Mouse (Mus musculus) heart, adult 2 months (tissue): ENCODE measurements at regions not wholly inside any gene's neighbourhood (a gene's known extent, or its start where the extent isn't known, plus 50 kb on each side); places are given as distances from the start of the nearest gene placed in this dataset.

Source experiments
- DNase-seq, 2 experiments: peaks; one replicate each; pipeline ENCODE4 v3.0.0; 2021
- H3K27ac ChIP-seq: fragments of 200-600 bp; 2 replicates; pipeline ENCODE4 v1.8.1; 2022
- H3K27me3 ChIP-seq: fragments of 200-500 bp; 2 replicates; pipeline ENCODE4 v1.6.1; 2012; ENCODE audit warnings: mild to moderate bottlenecking, low read length, inconsistent platforms, mixed read lengths; ENCODE audit not compliant: control insufficient read depth, insufficient read depth
- H3K36me3 ChIP-seq: fragments of 200-500 bp; 2 replicates; pipeline ENCODE4 v1.6.1; 2012; ENCODE audit warnings: low read length, inconsistent platforms; ENCODE audit not compliant: control insufficient read depth, insufficient read depth
- H3K4me1 ChIP-seq: fragments of 200-500 bp; 2 replicates; pipeline ENCODE4 v1.6.1; 2011; ENCODE audit warnings: low read length; ENCODE audit not compliant: control insufficient read depth, insufficient read depth
- H3K4me3 ChIP-seq: fragments of 200-600 bp; 2 replicates; pipeline ENCODE4 v1.8.1; 2022
- H3K79me2 ChIP-seq: fragments of 200-500 bp; replicated peaks from 2 replicates; pipeline ENCODE4 v1.6.1; 2012; ENCODE audit warnings: mild to moderate bottlenecking, inconsistent platforms, low read length, moderate library complexity, mixed read lengths; ENCODE audit not compliant: control insufficient read depth, insufficient read depth
- H3K9ac ChIP-seq: fragments of 200-500 bp; 2 replicates; pipeline ENCODE4 v1.6.1; 2012; ENCODE audit warnings: low read depth, mild to moderate bottlenecking, control low read depth, inconsistent platforms, low read length, mixed read lengths
- CTCF ChIP-seq: fragments of 200-600 bp; IDR thresholded peaks from 2 replicates; pipeline ENCODE4 v1.8.1; 2022; ENCODE audit warnings: antibody characterized with exemption, mild to moderate bottlenecking, moderate library complexity
- EP300 ChIP-seq: fragments of 200-500 bp; IDR thresholded peaks from 2 replicates; pipeline ENCODE4 v1.6.1; 2011; ENCODE audit warnings: low read depth, low read length, control low read depth; ENCODE audit not compliant: insufficient read depth
- POLR2A ChIP-seq: fragments of 200-500 bp; IDR thresholded peaks from 2 replicates; pipeline ENCODE4 v1.6.1; 2011; ENCODE audit warnings: mild to moderate bottlenecking, low read depth, low read length, control low read depth; ENCODE audit not compliant: insufficient read depth
- WGBS: fragments of 180-500 bp; shearing (Covaris S2); methylation state at CpG from one replicate; pipeline ENCODE4 v1.1.7; 2018; 5-methylcytosine and 5-hydroxymethylcytosine counted together
- intact Hi-C: fragments of 180-260 bp; cut with DNase I; formaldehyde crosslinking; loops from one replicate; pipeline ENCODE4 v1.15.1; 2025

DNA sequence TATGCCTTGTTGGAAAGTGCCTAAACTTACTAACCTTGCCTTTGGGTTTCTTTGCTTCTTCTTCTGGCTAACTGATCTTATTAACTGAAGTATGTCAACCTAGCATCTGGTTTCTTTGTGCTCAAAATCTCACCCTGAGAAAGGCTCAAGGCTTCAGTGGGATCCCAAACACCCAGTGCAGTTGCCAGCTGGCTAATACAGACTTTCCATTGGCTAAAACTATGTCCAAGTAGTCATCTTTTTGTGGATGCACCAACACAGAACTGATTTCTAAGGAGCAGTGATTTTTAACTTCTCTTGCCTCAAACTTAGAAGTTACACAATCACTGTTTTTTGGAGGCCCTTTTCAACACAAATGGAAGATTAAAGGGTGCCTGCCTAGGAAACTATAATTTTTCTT is 97.8 kb upstream of the Dcn start:
- H3K4me3 ChIP-seq = no peak overlapping the region
- TF ChIP-seq POLR2A (no peak), CTCF (no peak), EP300 (no peak)
- H3K27me3 ChIP-seq = no peaks in the 10 kb centered on the region
- H3K9ac ChIP-seq = no peak overlapping the region
- no peaks in the 10 kb centered on the region for H3K79me2 ChIP-seq
- peak in 1 of 2 experiments; percentile 32 for DNase-seq
- intact Hi-C loops = loop anchor here (10.0 kb wide), 1 partner anchor 103 kb away; no protein-coding TSS in a partner anchor
- H3K4me1 ChIP-seq = no peaks in the 10 kb centered on the region; the same call in 1 of the 2 replicates
- H3K27ac ChIP-seq = peak overlapping the region; percentile 5; the same call in 1 of the 2 replicates
- no peaks in the 10 kb centered on the region for H3K36me3 ChIP-seq

DNA sequence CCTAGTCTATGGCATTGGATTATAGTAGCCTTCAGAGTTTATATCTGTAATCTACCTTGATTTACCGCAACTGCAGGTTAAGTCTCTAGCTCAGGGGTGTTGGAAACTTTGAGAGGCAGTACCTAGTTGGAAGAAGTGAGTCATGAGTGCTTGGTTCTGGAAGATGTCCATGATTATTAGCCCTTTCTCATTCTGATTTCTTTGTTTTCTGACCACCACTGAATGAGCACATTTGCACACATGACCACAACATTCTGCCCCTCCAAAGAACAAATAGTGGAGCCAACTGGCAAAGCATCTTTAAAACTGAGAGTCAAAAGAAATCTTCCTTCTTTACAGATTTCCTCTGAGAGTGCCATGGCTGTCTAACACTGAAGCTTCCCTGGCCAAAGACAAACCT is 95.5 kb upstream of the Dcn start:
- Histone ChIP-seq H3K27me3 (no peaks in the 10 kb centered on the region), H3K27ac (no peak overlapping the region), H3K36me3 (no peaks in the 10 kb centered on the region), H3K9ac (no peak overlapping the region), H3K79me2 (no peaks in the 10 kb centered on the region), H3K4me3 (no peak overlapping the region), H3K4me1 (no peaks in the 10 kb centered on the region; the same call in 1 of the 2 replicates)
- intact Hi-C loops = loop anchor here (10.0 kb wide), 1 partner anchor 101 kb away; no protein-coding TSS in a partner anchor
- no peak for TF ChIP-seq POLR2A
- no peak for TF ChIP-seq CTCF
- no peak for TF ChIP-seq EP300
- DNase-seq = no peak
- whole genome bisulfite sequencing = 82% methylated on average over 1 of the region's 1 CpGs

DNA sequence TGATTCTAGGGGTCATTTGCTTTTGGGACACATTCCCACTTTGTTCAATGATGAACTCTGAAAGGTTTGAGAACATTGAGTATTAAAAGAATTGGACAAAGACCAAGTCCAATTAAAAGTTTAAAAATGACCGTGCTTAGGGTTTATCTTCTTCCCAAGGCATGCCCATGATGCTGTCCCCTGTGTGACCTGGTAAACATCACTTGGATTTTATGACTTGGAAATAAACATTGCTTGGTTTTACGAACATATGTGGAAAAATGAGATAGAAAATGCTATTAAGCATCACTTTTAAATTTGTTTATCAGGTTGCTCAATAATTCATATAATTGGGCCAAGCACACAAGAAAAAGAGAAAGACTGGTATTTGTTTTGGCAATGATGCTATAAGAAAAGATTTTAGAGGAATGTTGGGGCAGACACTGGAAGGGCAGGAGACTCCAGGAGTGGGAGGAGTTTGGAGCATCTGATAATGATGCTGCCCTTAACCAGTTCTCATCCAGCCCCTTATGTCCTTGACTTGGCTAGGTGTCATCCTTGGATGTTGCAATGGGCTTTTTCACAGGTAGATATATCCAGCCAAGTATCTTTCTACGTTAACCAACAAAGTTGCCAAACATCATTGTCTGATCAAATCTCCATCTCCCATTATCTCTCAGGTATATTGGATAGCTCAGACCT is 92.1 kb upstream of the Dcn start:
- H3K79me2 ChIP-seq = no peaks in the 10 kb centered on the region
- no peaks in the 10 kb centered on the region; the same call in 1 of the 2 replicates for H3K4me1 ChIP-seq
- H3K9ac ChIP-seq = no peak overlapping the region
- DNase-seq = no peak
- 59% methylated on average over 3 of the region's 3 CpGs for WGBS
- no peak overlapping the region for H3K4me3 ChIP-seq
- H3K36me3 ChIP-seq = no peaks in the 10 kb centered on the region
- no peaks in the 10 kb centered on the region for H3K27me3 ChIP-seq
- TF ChIP-seq CTCF = no peak
- TF ChIP-seq POLR2A = no peak
- no peak for TF ChIP-seq EP300
- H3K27ac ChIP-seq = peak overlapping the region; percentile 7
- intact Hi-C loops = loop anchor here (10.0 kb wide), 1 partner anchor 97 kb away; no protein-coding TSS in a partner anchor

DNA sequence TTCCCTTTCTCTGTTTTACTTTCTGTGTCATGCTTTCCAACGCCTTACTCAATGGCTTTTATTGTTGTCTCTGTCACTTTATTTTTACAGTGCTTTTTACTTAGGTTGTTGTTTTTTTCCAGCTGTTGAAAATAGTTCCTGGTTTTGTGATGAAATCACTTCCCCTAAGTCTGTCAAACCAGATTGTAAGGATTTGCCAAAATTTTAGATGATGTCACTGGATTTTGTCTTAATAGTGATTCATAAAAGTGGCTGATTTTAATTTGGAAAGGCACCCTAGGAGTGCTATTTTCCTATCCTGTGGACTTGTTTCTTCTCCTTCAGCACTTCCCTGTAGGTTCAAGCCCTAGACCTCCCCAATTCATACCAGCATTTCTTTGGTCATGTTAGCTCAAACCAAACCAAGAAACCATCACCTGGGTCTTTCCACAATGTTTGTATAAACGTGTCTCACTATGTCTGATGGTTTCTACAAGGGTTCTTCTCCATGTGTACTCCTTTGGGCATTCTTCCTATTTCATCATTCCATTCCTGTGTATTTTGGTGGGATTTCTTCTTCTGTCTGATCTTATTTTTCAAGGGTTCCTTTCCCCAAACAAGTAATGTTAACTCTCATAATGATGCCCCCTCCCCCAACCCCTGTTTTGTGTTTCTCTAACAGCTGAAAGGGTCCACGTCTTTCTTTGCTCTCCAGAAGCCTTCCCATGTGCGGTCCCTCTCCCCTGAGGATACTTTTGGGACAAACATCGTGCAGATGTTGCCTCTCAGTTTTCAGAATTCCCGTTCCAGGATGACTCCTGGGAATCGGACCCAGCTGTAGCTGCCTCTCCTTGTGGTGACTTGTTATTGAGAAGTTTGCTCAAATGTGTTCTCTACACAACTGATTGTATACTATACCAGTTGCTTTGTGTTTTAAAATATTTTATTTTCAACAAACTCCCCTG is 89.5 kb upstream of the Dcn start:
- Histone ChIP-seq H3K9ac (no peak overlapping the region), H3K4me3 (no peak overlapping the region), H3K79me2 (no peaks in the 10 kb centered on the region), H3K36me3 (no peaks in the 10 kb centered on the region), H3K4me1 (no peaks in the 10 kb centered on the region; the same call in 1 of the 2 replicates), H3K27ac (peak overlapping the region; percentile 60), H3K27me3 (no peaks in the 10 kb centered on the region)
- no peak for TF ChIP-seq CTCF
- peak; percentile 37; the same call in 1 of the 2 replicates for TF ChIP-seq EP300
- no peak for TF ChIP-seq POLR2A
- WGBS = 48% methylated on average over 7 of the region's 7 CpGs
- DNase-seq = peak; percentile 57 to 66
- intact Hi-C loops = loop anchor here (10.0 kb wide), 1 partner anchor 95 kb away; no protein-coding TSS in a partner anchor

DNA sequence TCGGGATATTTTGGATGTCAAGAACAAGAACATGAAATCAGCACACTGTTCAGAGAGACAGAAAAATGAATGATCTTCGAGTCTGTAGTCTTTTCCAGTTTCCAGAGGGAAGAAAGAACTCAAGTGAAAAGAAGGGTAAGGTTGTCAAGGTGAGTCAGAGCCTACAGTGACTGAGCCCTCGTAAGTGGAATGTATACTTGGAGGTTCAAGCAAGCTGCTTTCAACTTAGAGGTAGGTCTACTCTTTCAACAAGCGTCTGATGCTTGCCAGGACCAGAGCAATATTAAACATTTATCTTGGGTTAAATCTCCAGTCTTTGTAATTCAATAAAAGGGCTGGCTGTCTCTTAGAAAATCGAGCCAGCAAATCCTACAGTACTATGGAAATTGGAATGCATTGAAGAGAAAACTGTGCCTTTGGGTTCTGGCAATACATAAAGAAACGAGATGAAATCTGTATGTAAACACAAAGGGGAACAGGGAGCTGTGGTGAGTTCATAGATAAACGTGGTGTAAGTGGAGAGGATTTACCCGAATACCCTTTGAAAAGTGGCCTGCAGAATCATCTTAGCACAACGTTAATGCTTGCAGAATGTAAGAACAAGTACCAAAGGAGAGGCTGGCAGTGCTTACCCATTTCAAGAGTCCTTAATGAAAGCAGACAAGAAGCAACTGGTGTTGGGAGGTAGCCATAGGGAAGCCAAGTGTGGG is 82.2 kb upstream of the Dcn start:
- H3K27me3 ChIP-seq = no peaks in the 10 kb centered on the region
- no peaks in the 10 kb centered on the region for H3K4me1 ChIP-seq
- H3K36me3 ChIP-seq = no peaks in the 10 kb centered on the region
- no peak overlapping the region for H3K4me3 ChIP-seq
- H3K27ac ChIP-seq = peak overlapping the region; percentile 37
- no peaks in the 10 kb centered on the region for H3K79me2 ChIP-seq
- no peak overlapping the region for H3K9ac ChIP-seq
- intact Hi-C loops = no loop called here
- no peak for DNase-seq
- no peak for TF ChIP-seq POLR2A
- TF ChIP-seq EP300 = no peak
- TF ChIP-seq CTCF = no peak
- 51% methylated on average over 9 of the region's 9 CpGs for WGBS
